Mouse (Mus musculus) stomach, embryonic 14.5 days (tissue): Measurements from ENCODE around the gene Hbq1a. TPM values are rescaled to one million over a fixed set of nuclear protein-coding genes. Genes with fewer than 3 reads are reported as not detected.

ENCODE experiments used
- ATAC-seq: fragments of 200-750 bp; cut with Nextera tagmentation; 2 replicates; pipeline ENCODE4 v1.8.0; 2017; ENCODE audit warnings: low read depth, moderate TSS enrichment; ENCODE audit not compliant: insufficient number of reproducible peaks, insufficient read depth, low FRiP score
- H3K27ac ChIP-seq: fragments of 300-500 bp; sonication (generic); 2 replicates; pipeline ENCODE4 v1.5.1; 2014; ENCODE audit warnings: mild to moderate bottlenecking, low read length, moderate library complexity, mixed read lengths
- H3K27me3 ChIP-seq: fragments of 300-500 bp; sonication (generic); 2 replicates; pipeline ENCODE4 v1.6.1; 2014; ENCODE audit warnings: low read length, control low read depth, mixed read lengths; ENCODE audit not compliant: control insufficient read depth, insufficient read depth
- H3K36me3 ChIP-seq: fragments of 300-500 bp; sonication (generic); 2 replicates; pipeline ENCODE4 v1.6.1; 2014; ENCODE audit warnings: mild to moderate bottlenecking, control low read depth, low read length, moderate library complexity, mixed read lengths; ENCODE audit not compliant: control insufficient read depth, insufficient read depth
- H3K4me1 ChIP-seq: fragments of 300-500 bp; sonication (generic); 2 replicates; pipeline ENCODE4 v1.6.1; 2014; ENCODE audit warnings: low read length, control low read depth, mixed read lengths; ENCODE audit not compliant: control insufficient read depth, insufficient read depth
- H3K4me2 ChIP-seq: fragments of 300-500 bp; sonication (generic); replicated peaks from 2 replicates; pipeline ENCODE4 v1.6.1; 2014; ENCODE audit warnings: low read depth, low read length, control low read depth
- H3K4me3 ChIP-seq: fragments of 300-500 bp; sonication (generic); 2 replicates; pipeline ENCODE4 v1.5.1; 2014; ENCODE audit warnings: low read depth, low read length, control low read depth
- H3K9ac ChIP-seq: fragments of 300-500 bp; sonication (generic); replicated peaks from 2 replicates; pipeline ENCODE4 v1.6.1; 2014; ENCODE audit warnings: low read depth, mild to moderate bottlenecking, control low read depth, low read length, moderate library complexity, mixed read lengths
- H3K9me3 ChIP-seq: fragments of 300-500 bp; sonication (generic); 2 replicates; pipeline ENCODE4 v1.6.1; 2016; ENCODE audit warnings: low read depth, low read length, control low read depth; ENCODE audit not compliant: control insufficient read depth
- WGBS: fragments of 180-500 bp; shearing (Covaris S2); extraction: QIAGEN DNeasy Blood & Tissue Kit; methylation state at CpG from one replicate; pipeline ENCODE4 v1.1.7; 2014; 5-methylcytosine and 5-hydroxymethylcytosine counted together
- polyA plus RNA-seq: library from polyadenylated mRNA; unstranded; fragments of >200 nt; fragmentation: Nextera tagmentation; extraction: Ambion mirVana; gene quantifications from 2 replicates; pipeline ENCODE4 v1.2.1, GENCODE M21; 2014

Gene Hbq1a
- polyA plus RNA-seq, 1 experiment from 2014 or later, result 1.0 TPM

DNA sequence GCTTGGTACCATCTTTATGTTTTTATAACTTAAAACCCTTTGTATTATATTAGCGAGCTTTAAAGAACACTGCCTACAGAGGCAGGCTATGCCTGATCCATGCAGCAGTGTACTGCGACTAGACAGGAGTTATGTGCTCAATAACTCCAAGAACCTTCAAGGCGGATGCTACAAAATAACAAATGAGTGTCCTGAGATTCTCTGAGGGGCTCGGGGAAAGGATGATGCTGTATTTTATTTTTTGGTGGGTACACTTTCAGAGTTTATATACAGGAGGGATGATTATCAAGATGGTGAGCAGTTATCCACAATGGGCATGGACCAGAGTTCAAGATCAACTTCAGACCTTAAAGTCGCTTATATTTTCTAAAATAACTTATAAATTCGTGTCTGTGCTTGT is 33.1 kb upstream of the Hbq1a start:
- H3K36me3 ChIP-seq, result no peaks in the 10 kb centered on the region; the same call in 1 of the 2 replicates
- WGBS, result 14% methylated on average over 6 of the region's 6 CpGs
- H3K4me3 ChIP-seq, result peak overlapping the region; percentile 92
- peak overlapping the region; percentile 95 for H3K27ac ChIP-seq
- H3K9me3 ChIP-seq, result no peaks in the 10 kb centered on the region
- H3K4me1 ChIP-seq, result peaks cover 8% of the 10 kb centered on the region; the same call in 1 of the 2 replicates
- no peaks in the 10 kb centered on the region for H3K27me3 ChIP-seq
- peak overlapping the region; percentile 96 for H3K9ac ChIP-seq
- H3K4me2 ChIP-seq, result peak overlapping the region; percentile 59
- ATAC-seq, result no peak

DNA sequence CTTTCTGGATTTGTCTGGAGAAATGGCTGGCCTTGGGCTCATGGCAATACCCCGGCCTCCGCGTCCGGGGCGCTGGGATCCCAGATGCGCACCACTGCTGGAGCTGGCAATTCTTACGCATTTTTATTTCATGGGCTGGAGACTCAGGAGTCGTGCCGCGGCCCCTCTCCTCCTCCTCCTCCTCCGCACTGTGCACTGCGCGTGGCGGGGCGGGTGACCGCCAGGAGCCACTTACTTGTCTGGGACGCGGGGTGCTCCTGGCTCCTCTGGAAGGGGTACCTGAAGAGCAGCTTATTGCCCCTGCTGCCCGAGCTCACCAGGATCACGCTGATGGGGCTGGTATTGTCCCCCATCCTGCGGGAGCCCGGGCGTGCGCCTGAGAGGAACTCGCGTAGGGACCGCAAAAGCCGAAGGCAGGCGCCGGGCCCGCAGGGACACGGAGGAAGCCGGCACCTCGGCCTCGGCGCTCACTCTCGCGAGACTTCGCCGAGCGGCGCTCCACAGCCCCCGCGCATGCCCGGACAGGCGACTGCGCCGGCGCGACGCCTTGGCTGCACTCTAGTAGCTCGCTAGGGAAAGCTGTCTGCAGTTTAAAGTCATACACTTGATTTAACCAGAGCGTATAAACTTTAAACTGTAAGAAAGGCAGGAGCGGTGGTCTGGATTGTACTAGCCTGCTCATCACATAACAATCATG is 32.5 kb upstream of the Hbq1a start, which contains the start of gene Nprl3:
Nprl3 (minus strand) TSS at position 520 of the 697 bp plus-strand sequence.
- no peaks in the 10 kb centered on the region for H3K27me3 ChIP-seq
- ATAC-seq, result peak; percentile 99
- H3K27ac ChIP-seq, result peak within 1 kb of the TSS; percentile 95
- peak within 1 kb of the TSS; percentile 96 for H3K9ac ChIP-seq
- H3K36me3 ChIP-seq, result no peaks in the 10 kb centered on the region; the same call in 1 of the 2 replicates
- H3K4me1 ChIP-seq, result peaks cover 8% of the 10 kb centered on the region; the same call in 1 of the 2 replicates
- H3K4me2 ChIP-seq, result peak within 1 kb of the TSS; percentile 59
- no peaks in the 10 kb centered on the region for H3K9me3 ChIP-seq
- under 1% methylated on average over 54 of the region's 54 CpGs for WGBS
- peak within 1 kb of the TSS; percentile 92 for H3K4me3 ChIP-seq

- H3K9ac ChIP-seq, result peak overlapping the region; percentile 96
- H3K36me3 ChIP-seq, result no peaks in the 10 kb centered on the region
- peaks cover 5% of the 10 kb centered on the region; the same call in 1 of the 2 replicates for H3K4me1 ChIP-seq
- no peak for ATAC-seq
- H3K4me3 ChIP-seq, result peak overlapping the region; percentile 92
- WGBS, result 23% methylated on average over 5 of the region's 5 CpGs
- no peaks in the 10 kb centered on the region for H3K27me3 ChIP-seq
- H3K4me2 ChIP-seq, result peak overlapping the region; percentile 59
- H3K27ac ChIP-seq, result peak overlapping the region; percentile 49; the same call in 1 of the 2 replicates
- no peaks in the 10 kb centered on the region for H3K9me3 ChIP-seq
These were observed 31.9 kb upstream of the Hbq1a start for GRCm38 (mm10) chr11:32267964-32268363.

DNA sequence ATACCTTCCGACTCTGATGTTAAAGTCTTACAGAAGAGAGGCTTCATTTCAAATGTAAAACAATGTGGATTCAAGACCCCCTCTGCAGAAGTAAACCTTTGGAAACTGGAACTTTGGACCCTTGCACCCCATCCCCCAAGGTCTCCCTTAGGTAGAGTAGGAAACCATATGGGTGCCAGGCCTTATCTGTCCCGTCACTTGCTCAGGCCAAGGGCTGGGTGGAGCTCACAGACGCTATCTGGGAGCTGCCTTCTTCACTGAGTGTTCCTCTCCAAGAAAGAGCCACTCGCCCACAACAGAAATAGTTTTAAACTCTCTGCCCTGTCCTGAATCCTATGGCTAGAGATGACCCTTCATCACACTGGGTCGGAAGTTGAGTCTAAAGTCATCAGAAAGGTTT is 30.9 kb upstream of the Hbq1a start:
- 77% methylated on average over 5 of the region's 5 CpGs for WGBS
- peak; percentile 59; the same call in 1 of the 2 replicates for ATAC-seq
- Histone ChIP-seq H3K9me3 (no peaks in the 10 kb centered on the region), H3K9ac (no peak overlapping the region), H3K4me2 (no peak overlapping the region), H3K4me3 (no peak overlapping the region), H3K27me3 (no peaks in the 10 kb centered on the region), H3K27ac (no peak overlapping the region), H3K36me3 (no peaks in the 10 kb centered on the region), H3K4me1 (peaks cover 5% of the 10 kb centered on the region; the same call in 1 of the 2 replicates)

DNA sequence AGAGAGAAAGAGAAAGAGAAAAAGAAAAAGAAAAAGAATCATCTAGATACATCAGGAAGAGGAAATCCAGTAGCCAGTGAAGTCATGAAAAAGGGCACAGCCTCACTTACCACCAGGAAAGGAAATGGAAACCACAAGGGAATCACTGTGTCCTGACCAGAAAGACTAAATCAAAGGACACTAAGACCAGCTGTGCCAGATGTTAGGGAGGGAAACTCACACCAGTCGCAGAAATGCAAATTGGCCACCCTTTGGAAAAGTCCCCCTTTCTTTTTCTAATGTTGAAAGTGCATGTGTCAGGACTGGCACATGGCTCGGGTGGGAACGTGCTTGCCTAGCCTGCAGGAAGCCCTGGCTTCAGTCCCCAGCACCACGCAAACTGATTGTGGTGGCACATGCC is 28.7 kb upstream of the Hbq1a start:
- no peak overlapping the region for H3K9ac ChIP-seq
- no peak overlapping the region for H3K27ac ChIP-seq
- H3K4me2 ChIP-seq, result no peak overlapping the region
- peaks cover 5% of the 10 kb centered on the region; the same call in 1 of the 2 replicates for H3K4me1 ChIP-seq
- no peaks in the 10 kb centered on the region for H3K9me3 ChIP-seq
- 0 out of 2 replicates have a peak, but pooled peaks cover 3% of the 10 kb centered on the region for H3K27me3 ChIP-seq
- no peak for ATAC-seq
- H3K4me3 ChIP-seq, result no peak overlapping the region
- no peaks in the 10 kb centered on the region for H3K36me3 ChIP-seq
- 39% methylated on average over 4 of the region's 4 CpGs for WGBS

DNA sequence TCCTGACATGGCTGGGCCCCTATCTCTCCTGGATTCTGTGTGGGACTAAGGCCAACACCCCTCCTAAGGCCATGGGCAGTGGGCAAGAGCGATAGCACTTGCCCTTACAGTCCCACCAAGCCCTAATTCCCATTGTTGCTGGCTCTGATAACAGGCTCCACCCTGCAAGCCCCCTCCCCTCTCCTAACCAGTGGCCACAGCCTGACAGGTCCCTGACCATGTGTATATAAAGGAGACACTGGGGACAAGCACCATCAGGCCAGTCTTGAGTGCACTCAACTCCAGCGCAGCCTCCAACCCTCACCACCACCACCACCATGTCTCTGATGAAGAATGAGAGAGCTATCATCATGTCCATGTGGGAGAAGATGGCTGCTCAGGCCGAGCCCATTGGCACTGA is 23.5 kb upstream of the Hbq1a start, which contains the start of gene Hba-x:
Hba-x (plus strand) TSS at position 54 of the 400 bp plus-strand sequence.
- H3K9me3 ChIP-seq, result no peaks in the 10 kb centered on the region
- 0 out of 2 replicates have a peak, but pooled peaks cover 3% of the 10 kb centered on the region for H3K27me3 ChIP-seq
- H3K27ac ChIP-seq, result no peak within 1 kb of the TSS
- no peak within 1 kb of the TSS for H3K9ac ChIP-seq
- no peak within 1 kb of the TSS for H3K4me3 ChIP-seq
- H3K4me2 ChIP-seq, result no peak within 1 kb of the TSS
- WGBS, result 74% methylated on average over 3 of the region's 3 CpGs
- ATAC-seq, result no peak
- H3K36me3 ChIP-seq, result no peaks in the 10 kb centered on the region
- H3K4me1 ChIP-seq, result no peaks in the 10 kb centered on the region

- no peak overlapping the region for H3K4me3 ChIP-seq
- H3K4me2 ChIP-seq, result no peak overlapping the region
- H3K9ac ChIP-seq, result no peak overlapping the region
- 0 out of 2 replicates have a peak, but pooled peaks cover 3% of the 10 kb centered on the region for H3K27me3 ChIP-seq
- ATAC-seq, result no peak
- no peaks in the 10 kb centered on the region for H3K9me3 ChIP-seq
- no peak overlapping the region for H3K27ac ChIP-seq
- H3K4me1 ChIP-seq, result no peaks in the 10 kb centered on the region
- WGBS, result 65% methylated on average over 21 of the region's 21 CpGs
- no peaks in the 10 kb centered on the region for H3K36me3 ChIP-seq
These were observed 22.0 kb upstream of the Hbq1a start for GRCm38 (mm10) chr11:32277736-32278457.

GRCm38 (mm10) chr11:32278458-32278957 is 21.4 kb upstream of the Hbq1a start:
- Histone ChIP-seq H3K9me3 (no peaks in the 10 kb centered on the region), H3K27me3 (0 out of 2 replicates have a peak, but pooled peaks cover 3% of the 10 kb centered on the region), H3K4me2 (no peak overlapping the region), H3K4me3 (no peak overlapping the region), H3K36me3 (no peaks in the 10 kb centered on the region), H3K9ac (no peak overlapping the region), H3K4me1 (no peaks in the 10 kb centered on the region), H3K27ac (no peak overlapping the region)
- 80% methylated on average over 12 of the region's 12 CpGs for WGBS
- no peak for ATAC-seq
